Mouse (Mus musculus): ENCODE results near the gene Tysnd1. TPM values are rescaled to one million over a fixed set of nuclear protein-coding genes. Genes with fewer than 3 reads are reported as not detected.

The Tysnd1 gene
- polyA plus RNA-seq, 1 experiment from 2014 or later, result 40.6 TPM

Other genes starting within 250 kb of the Tysnd1 start
- gene Eif4ebp2, start 242.9 kb upstream of the Tysnd1 start, polyA plus RNA-seq (2014; fragmentation: Nextera tagmentation; extraction: Ambion mirVana), result 43.0 and 48.8 TPM in 2 replicates
- gene Lrrc20, start 219.7 kb upstream of the Tysnd1 start, polyA plus RNA-seq (2014; fragmentation: Nextera tagmentation; extraction: Ambion mirVana), result 7.5 and 8.1 TPM in 2 replicates
- gene Npffr1, start 100.0 kb upstream of the Tysnd1 start, polyA plus RNA-seq (2014; fragmentation: Nextera tagmentation; extraction: Ambion mirVana), result 0.15 and 0.22 TPM in 2 replicates
- 226 and 229 TPM in 2 replicates for gene Ppa1, start 47.0 kb upstream of the Tysnd1 start, polyA plus RNA-seq (2014; fragmentation: Nextera tagmentation; extraction: Ambion mirVana)
- 209 and 237 TPM in 2 replicates for gene Sar1a, start 15.2 kb upstream of the Tysnd1 start, polyA plus RNA-seq (2014; fragmentation: Nextera tagmentation; extraction: Ambion mirVana)
- 19.1 and 19.6 TPM in 2 replicates for gene Aifm2, start 19.7 kb downstream of the Tysnd1 start, polyA plus RNA-seq (2014; fragmentation: Nextera tagmentation; extraction: Ambion mirVana)
- gene H2afy2, start 88.6 kb downstream of the Tysnd1 start, polyA plus RNA-seq (2014; fragmentation: Nextera tagmentation; extraction: Ambion mirVana), result 104 and 120 TPM in 2 replicates

Measured in intestine, embryonic 14.5 days (tissue).